Mouse (Mus musculus) frontal cortex, postnatal 14 days (tissue): ENCODE data around the gene H2-M10.4.
"Not testable (repeated sequence)": the region's sequence is repeated elsewhere in the genome, so short reads cannot be mapped to it uniquely, and the experiment has no call there.

Source experiments
- DNase-seq, 2 experiments: peaks; one replicate each; pipeline ENCODE4 v3.0.0; 2022; ENCODE audit warnings: low spot score in 2 of 2

The H2-M10.4 gene

GRCm38 (mm10) chr17:36462234-36462633 is at the start of gene H2-M10.4:
H2-M10.4 (minus strand) TSS chr17:36462334.
- no peak for DNase-seq

GRCm38 (mm10) chr17:36503910-36504309 is 41.8 kb upstream of the H2-M10.4 start:
- no peak for DNase-seq

- DNase-seq: no peak
Measured at GRCm38 (mm10) chr17:36500435-36500834, 38.3 kb upstream of the H2-M10.4 start.

GRCm38 (mm10) chr17:36488181-36488580 is 26.0 kb upstream of the H2-M10.4 start:
- not testable (repeated sequence) for DNase-seq

GRCm38 (mm10) chr17:36486687-36487230 is 24.6 kb upstream of the H2-M10.4 start:
- DNase-seq: no peak

- DNase-seq: no peak
Measured at GRCm38 (mm10) chr17:36483865-36484264, 21.7 kb upstream of the H2-M10.4 start.

- DNase-seq: no peak
Measured at GRCm38 (mm10) chr17:36456260-36456659, 5.9 kb downstream of the H2-M10.4 start.

- DNase-seq: no peak
Measured at GRCm38 (mm10) chr17:36431411-36431810, 30.7 kb downstream of the H2-M10.4 start.

GRCm38 (mm10) chr17:36418091-36418754 is 43.9 kb downstream of the H2-M10.4 start:
- DNase-seq: peak in 1 of 2 experiments; percentile 7

- no peak for DNase-seq
Measured at GRCm38 (mm10) chr17:36417416-36417815, 44.7 kb downstream of the H2-M10.4 start.

- DNase-seq: no peak
Measured at GRCm38 (mm10) chr17:36415407-36415806, 46.7 kb downstream of the H2-M10.4 start.

GRCm38 (mm10) chr17:36414361-36414760 is 47.8 kb downstream of the H2-M10.4 start:
- no peak for DNase-seq
